Mouse (Mus musculus): ENCODE results near the gene St7. TPM values are rescaled to one million over a fixed set of nuclear protein-coding genes. Genes with fewer than 3 reads are reported as not detected.

The St7 gene
- total RNA-seq, 2 experiments from 2014 or later, result 18.3 to 28.9 TPM

GRCm38 (mm10) chr6:17758568-17758967 lies 65.8 kb downstream of the St7 start:
- no peak for DNase-seq (ENCODE audit: low spot score in 2 of 2)

DNA sequence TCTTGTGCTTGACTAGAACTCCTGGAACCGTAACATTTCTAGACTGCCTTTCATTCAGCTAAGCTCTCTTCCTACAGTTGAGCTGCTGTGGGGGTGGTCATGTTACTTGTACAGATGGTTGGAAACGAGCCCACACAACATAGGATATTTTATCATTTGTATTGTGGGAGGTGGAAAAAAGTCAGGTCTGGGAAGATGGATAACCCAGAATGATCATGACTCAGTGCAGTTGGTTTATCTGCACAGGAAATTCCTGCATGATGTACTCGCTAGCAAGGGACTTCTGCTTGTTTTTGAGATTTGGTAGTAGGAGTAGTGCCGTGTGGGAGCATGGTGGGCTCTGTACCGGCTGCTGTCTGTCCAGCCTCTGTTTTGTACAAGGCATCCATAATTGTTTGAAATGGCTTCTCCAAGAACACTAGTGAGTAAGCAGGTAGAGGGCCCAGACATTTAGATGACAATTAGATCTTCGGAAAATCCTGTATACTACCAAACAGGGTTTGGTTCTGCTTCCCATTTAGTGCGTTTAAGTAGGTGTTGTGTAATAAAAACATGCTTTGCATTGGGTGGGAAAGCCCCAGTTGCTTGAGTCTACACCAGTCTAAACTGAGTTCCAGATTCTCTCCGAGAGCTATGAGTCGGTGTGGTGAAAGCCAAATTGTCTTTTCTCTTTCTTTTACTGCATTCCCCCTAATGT lies 71.4 kb downstream of the St7 start:
- no peak for DNase-seq (ENCODE audit: low spot score in 2 of 2)

- DNase-seq (ENCODE audit: low spot score in 2 of 2), result no peak
Observed at GRCm38 (mm10) chr6:17764660-17764998, 71.9 kb downstream of the St7 start.

DNA sequence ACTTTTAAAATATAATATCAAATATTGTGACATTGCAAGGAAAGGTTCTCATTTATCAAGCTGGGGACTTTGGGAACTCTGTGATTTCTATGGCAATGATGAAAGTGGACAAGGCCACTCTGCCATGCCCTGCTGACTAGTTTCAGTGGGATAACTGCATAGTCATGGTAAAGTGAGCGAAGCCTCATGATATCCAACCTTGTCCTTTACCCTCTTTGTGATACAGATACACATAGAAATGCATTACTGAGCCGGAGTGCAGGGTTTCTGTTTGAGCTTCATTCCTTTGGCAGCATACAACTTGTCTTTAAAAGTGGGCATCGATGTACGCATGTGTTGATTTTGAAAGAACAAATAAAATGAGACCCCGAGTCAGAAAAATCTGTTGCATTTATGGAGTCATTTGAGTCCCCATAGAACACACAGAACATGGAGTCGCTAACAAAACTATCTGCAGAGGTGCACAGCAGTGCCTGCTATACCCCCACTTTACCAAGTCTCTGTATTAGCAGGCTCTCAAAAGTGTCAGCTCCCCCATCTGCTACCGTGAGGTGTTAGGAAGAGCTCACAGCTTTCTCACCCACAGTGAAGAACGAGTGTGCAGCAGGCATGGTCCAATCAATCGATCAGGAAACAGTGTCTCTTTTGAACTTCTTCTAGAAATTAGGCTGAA lies 77.4 kb downstream of the St7 start:
- DNase-seq (ENCODE audit: low spot score in 2 of 2), result no peak

GRCm38 (mm10) chr6:17770645-17771345 lies 78.1 kb downstream of the St7 start:
- DNase-seq (ENCODE audit: low spot score in 2 of 2), result no peak

DNA sequence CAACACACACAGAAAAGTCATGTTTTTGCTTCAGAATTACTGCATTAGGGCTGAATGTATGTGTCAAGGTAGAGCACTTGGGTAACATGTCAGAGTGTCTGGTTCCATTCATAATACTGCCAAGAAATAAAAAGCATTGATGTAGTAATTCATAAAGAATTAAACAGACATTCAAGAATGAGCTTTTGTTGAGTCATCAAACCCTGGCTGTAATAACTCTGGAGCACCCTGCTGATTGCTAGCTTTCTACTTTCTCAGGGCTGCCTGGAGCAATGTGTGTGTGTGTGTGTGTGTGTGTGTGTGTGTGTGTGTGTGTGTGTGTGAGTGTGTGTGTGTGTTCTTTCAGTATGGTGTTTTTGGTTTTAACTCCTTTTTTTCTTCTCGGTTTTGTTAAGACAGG lies 78.7 kb downstream of the St7 start:
- DNase-seq (ENCODE audit: low spot score in 2 of 2), result no peak

GRCm38 (mm10) chr6:17772514-17772913 lies 79.8 kb downstream of the St7 start:
- peak in 1 of 2 experiments; percentile 10 for DNase-seq (ENCODE audit: low spot score in 2 of 2)

DNA sequence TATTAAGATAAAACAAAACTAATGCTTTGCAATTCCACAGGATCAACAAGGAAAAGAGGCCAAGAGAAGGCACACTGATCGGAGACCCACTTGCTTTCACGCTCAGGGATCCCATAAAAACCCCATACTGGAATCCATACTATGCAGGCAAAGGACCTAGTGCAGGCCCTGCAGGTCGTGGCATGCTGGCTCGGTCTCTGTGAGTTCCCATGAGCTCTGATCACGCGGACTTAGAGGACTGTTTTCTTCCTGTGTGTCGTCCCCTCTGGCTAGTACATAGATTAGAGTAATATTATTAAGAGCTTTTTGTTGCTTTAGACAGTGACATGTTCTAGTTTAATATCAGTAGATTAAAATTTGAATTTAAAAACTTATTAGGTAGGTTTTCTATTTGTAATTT lies 83.3 kb downstream of the St7 start:
- DNase-seq (ENCODE audit: low spot score in 2 of 2), result no peak

GRCm38 (mm10) chr6:17777018-17777799 lies 84.5 kb downstream of the St7 start:
- no peak for DNase-seq (ENCODE audit: low spot score in 2 of 2)

GRCm38 (mm10) chr6:17778648-17779202 lies 86.0 kb downstream of the St7 start:
- DNase-seq (ENCODE audit: low spot score in 2 of 2), result no peak

GRCm38 (mm10) chr6:17783511-17783910 lies 90.8 kb downstream of the St7 start:
- DNase-seq (ENCODE audit: low spot score in 2 of 2), result no peak

DNA sequence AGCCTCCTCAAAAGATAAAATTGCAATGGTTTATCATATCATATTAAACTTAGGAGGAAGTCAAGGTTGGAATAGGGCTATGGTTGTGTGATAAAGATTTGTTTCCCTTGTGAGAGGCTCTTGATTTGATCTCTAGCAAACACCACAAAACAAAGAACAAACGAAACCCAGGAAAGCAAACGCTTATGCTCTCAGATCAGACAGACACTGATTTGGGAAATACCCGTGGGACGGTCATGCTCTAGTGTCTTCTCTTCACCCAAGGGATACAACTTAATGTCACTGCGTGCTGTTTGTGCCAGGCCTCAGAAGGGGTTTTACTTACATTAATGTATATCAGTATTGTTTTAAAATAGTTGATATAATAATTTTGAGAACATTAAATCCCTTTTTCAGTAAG lies 91.8 kb downstream of the St7 start:
- DNase-seq (ENCODE audit: low spot score in 2 of 2), result no peak

GRCm38 (mm10) chr6:17785248-17785647 lies 92.5 kb downstream of the St7 start:
- no peak for DNase-seq (ENCODE audit: low spot score in 2 of 2)

DNA sequence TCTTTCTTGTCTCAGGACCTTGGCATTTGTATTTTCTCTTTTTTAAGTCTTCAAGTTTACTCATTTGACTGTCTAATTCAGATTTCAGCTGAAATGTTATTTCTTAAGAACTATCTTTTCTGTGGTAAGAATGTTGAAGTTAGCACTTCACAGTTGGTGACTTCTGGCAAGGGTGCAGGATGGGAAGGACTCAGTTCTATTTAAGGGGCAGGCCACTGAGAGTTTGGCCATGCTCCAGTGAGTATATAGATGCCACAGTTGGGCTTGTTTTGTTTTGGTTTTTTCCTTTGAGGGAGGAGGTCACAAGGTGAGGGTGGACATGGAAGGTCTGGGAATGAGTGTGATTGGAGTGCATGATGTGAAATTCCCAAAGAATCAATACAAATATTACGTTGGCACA lies 95.1 kb downstream of the St7 start:
- DNase-seq (ENCODE audit: low spot score in 2 of 2), result no peak

GRCm38 (mm10) chr6:17790251-17790650 lies 97.5 kb downstream of the St7 start:
- no peak for DNase-seq (ENCODE audit: low spot score in 2 of 2)

DNA sequence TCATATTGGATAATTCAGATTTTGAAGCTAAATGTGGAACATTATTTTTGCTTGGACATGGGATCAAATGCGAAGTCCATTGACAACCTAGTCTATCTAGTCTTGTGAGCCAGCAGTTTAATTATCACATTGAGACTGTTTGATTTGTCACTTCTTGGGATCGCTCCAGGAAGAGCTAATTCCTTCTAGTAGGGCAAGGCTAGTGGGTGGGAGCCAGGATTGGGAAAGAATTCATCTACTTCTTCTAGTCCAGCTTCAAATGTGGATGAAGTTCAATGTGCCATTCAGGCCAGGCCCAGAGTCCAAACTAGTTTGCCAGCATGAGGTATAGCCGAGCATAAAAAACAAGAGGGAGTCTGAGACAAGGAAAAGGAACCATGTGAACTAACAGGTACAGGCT lies 100.7 kb downstream of the St7 start:
- DNase-seq (ENCODE audit: low spot score in 2 of 2), result no peak

- no peak for DNase-seq (ENCODE audit: low spot score in 2 of 2)
Observed at GRCm38 (mm10) chr6:17797271-17797713, 104.6 kb downstream of the St7 start.

DNA sequence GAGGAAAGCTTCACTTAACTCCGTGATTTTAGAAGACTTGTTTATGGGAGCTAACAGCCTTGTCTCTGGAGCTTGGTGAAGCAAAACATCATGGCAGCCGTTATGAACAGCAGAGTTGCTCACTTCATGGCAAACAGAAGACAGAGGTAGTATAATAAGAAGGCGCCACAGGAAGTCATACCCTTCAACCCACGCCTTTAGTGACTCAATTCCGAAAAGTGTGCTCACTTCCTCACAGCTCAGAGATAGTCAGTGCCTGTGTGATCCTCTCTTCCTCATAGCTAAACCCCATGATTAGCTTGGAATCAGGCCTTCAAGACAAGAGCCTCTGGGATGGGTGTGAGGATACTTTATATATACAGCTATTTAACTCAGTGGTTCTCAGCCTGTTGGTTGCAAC lies 108.0 kb downstream of the St7 start:
- no peak for DNase-seq (ENCODE audit: low spot score in 2 of 2)

GRCm38 (mm10) chr6:17804468-17804867 lies 111.7 kb downstream of the St7 start:
- DNase-seq (ENCODE audit: low spot score in 2 of 2), result no peak

- no peak for DNase-seq (ENCODE audit: low spot score in 2 of 2)
Observed at GRCm38 (mm10) chr6:17806569-17806968, 113.8 kb downstream of the St7 start.

DNA sequence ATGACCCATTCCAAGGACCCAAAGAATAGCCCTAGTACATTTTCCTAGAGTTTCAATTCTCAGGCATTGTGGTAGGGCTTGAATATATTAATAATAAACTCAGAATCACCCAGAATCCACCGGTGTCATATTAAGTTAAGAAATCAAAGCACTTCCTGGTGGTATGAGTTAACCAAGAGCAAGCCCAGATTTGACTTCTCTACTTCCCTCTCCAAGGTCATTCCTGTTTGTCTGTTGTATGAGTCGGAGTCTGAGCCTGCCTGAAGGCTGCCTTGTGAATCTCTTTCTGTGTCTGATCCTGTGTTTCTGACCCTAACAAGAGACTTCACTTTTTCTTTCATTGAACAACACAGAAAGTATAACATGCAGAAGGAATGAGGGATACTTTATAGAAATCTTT lies 118.3 kb downstream of the St7 start:
- no peak for DNase-seq (ENCODE audit: low spot score in 2 of 2)

All from adrenal gland, adult 18-20 months (tissue).